Mouse (Mus musculus): ENCODE measurements around the gene Cflar.
"Not testable (repeated sequence)": the region's sequence is repeated elsewhere in the genome, so short reads cannot be mapped to it uniquely, and the experiment has no call there.

Gene Cflar

DNA sequence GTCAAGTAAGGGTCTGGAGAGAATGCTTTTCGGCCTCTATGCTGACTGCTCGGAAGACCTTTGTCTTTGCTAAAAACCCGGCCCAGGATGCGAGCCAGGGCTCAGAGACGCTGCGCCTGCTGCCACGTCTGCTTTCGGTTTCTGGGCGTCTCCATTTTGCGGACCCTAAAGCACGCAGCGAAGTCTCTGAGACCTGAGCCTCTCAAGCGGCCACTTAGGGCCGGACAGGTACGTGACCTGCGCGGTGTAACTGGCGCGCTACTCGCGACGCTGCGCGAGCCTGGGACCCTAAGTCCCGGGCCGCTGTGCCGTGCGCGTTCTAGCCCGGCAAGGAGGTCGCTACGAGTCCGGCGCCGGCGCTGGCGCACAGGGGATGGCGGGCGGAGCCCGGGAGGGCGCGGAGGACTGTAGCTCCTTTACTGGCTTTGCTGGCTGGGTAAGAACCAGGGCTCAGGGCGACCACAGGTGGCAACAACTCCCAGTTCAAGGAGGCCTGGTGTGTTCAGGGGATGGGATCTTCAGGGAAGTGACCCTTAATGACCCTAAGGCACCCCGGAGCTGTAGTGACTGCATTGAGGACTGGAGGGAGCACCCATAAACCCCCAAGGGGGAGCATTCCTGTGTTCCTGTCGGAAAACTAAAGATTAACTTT lies at the start of gene Cflar:
Gene Cflar, plus strand, starts transcription at position 144 of the 652 bp plus-strand sequence.
- DNase-seq (ENCODE audit: low spot score), result peak; percentile 59

- not testable (repeated sequence) for DNase-seq (ENCODE audit: low spot score)
Measured at GRCm38 (mm10) chr1:58662671-58663070, 48.6 kb upstream of the Cflar start.

GRCm38 (mm10) chr1:58663365-58663764 lies 47.9 kb upstream of the Cflar start:
- not testable (repeated sequence) for DNase-seq (ENCODE audit: low spot score)

DNA sequence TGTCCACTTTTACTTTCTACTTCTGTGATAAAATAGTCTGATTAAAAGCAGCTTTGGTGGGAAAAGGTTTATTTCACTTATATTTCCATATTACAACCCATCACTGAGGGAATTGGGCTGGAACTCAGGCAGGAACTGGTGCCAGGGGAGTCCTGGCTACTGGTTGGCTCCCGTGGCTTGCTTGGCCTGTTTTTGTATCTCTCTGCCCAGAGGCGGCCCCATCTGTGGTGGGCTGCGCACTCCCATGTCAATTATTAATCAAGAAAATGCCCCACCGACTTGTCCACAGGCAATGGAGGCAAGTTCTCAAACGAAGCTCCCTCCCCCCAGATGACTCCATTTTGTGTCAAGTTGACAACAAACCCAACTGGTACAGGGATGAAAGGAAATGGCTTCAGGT lies 43.1 kb upstream of the Cflar start:
- no peak for DNase-seq (ENCODE audit: low spot score)

- DNase-seq (ENCODE audit: low spot score), result not testable (repeated sequence)
Measured at GRCm38 (mm10) chr1:58669635-58670034, 41.7 kb upstream of the Cflar start.

GRCm38 (mm10) chr1:58672116-58672515 lies 39.2 kb upstream of the Cflar start:
- no peak for DNase-seq (ENCODE audit: low spot score)

DNA sequence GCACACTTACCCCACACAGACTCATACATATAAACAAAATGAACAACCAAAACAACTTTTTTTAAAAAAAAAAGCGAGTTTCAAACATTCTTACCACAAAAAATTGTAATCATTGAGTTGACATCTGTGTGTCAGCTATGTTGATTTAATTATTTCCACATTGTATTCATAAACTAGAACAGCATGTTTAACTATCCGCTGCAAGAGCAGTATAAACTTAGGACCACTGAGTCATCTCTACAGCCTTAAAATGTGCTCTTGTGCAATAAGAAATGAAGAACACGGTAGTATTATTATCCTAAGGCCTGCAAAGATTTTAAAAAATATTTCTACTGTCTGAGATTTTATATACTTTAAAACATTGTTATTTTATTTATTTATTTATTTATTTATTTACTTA lies 36.3 kb upstream of the Cflar start:
- no peak for DNase-seq (ENCODE audit: low spot score)

DNA sequence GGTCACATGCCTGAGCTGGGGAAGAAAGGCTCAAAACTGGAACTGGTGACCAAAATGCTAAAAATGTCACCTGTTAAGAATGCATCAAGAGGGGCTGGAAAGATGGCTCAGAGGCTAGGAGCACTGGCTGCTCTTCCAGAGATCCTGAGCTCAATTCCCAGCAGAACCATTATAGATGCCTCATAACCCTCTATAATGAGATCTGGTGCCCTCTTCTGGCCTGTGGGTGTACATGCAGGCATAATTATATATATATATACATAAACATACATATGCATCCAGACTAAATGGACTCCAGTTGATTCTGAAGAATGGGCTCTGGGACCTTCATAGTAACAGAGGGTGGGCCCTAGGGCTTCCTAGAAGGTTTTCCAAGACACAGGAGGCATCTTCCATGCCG lies 33.7 kb upstream of the Cflar start:
- no peak for DNase-seq (ENCODE audit: low spot score)

- DNase-seq (ENCODE audit: low spot score), result not testable (repeated sequence)
Measured at GRCm38 (mm10) chr1:58678412-58678811, 32.9 kb upstream of the Cflar start.

GRCm38 (mm10) chr1:58689426-58689825 lies 21.9 kb upstream of the Cflar start:
- no peak for DNase-seq (ENCODE audit: low spot score)

- DNase-seq (ENCODE audit: low spot score), result no peak
Measured at GRCm38 (mm10) chr1:58690006-58690744, 21.1 kb upstream of the Cflar start.

GRCm38 (mm10) chr1:58690834-58691488 lies 20.3 kb upstream of the Cflar start:
- DNase-seq (ENCODE audit: low spot score), result not testable (repeated sequence)

GRCm38 (mm10) chr1:58691718-58692117 lies 19.6 kb upstream of the Cflar start:
- not testable (repeated sequence) for DNase-seq (ENCODE audit: low spot score)

DNA sequence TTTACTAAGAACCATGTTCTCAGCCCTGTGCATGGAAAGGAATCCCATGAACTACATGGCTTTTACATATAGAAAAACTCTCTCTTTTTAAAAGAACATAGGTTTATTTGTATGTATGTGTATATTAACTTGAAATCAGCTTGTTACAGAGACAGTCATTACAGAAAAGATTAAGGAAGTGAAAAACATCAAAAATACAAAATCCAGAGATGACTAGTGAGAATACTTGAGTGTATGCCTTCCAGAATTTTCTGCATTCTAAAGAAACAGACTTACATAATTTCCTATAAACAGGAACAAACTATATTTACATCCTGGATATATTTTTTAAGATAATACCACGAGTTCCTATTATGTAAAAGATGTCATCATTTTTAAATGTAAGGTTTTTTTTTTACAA lies 17.6 kb upstream of the Cflar start:
- no peak for DNase-seq (ENCODE audit: low spot score)

DNA sequence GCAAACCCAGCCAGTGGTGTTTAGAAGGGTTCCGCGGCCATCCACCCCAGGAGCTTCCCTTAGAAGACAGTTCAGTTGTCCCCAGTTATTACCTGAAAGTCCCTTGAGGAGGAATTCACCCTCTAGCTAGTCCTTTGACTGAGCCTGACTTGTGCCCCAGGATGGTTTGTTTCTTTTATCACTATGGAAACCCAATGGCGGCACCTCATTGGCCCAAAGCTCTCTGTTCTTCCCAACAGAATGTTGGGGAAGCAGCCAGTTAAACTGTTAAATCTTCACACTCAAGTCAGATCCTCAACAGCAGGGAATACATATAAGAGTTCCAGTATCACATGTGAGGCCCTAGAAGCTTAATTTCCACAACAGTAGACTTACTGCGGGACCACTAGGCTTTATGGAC lies 15.5 kb upstream of the Cflar start, which contains the start of gene Als2cr12:
Gene Als2cr12, minus strand, starts transcription at position 180 of the 400 bp plus-strand sequence.
- not testable (repeated sequence) for DNase-seq (ENCODE audit: low spot score)

- DNase-seq (ENCODE audit: low spot score), result not testable (repeated sequence)
Measured at GRCm38 (mm10) chr1:58697607-58698006, 13.7 kb upstream of the Cflar start.

- no peak for DNase-seq (ENCODE audit: low spot score)
Measured at GRCm38 (mm10) chr1:58698781-58699180, 12.5 kb upstream of the Cflar start.

DNA sequence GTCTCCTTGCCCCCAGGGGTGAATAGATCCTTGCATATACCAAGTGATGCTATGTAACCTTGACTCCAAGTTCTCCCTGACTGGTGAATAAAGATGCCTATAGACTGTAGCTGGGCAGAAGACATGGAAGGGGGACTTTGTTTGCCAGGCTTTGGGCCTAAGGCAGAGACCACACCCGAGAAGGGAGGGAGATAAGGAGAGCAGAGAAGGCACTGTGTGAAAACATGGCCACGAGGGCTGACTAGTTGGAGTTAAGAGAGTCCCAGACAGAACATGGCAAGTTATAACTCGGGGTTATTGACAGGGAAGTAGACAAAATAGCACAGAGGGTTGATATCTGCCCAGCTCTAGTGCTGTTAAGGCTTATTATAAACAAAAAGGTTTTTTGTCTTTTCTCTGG lies 11.3 kb upstream of the Cflar start:
- no peak for DNase-seq (ENCODE audit: low spot score)

DNA sequence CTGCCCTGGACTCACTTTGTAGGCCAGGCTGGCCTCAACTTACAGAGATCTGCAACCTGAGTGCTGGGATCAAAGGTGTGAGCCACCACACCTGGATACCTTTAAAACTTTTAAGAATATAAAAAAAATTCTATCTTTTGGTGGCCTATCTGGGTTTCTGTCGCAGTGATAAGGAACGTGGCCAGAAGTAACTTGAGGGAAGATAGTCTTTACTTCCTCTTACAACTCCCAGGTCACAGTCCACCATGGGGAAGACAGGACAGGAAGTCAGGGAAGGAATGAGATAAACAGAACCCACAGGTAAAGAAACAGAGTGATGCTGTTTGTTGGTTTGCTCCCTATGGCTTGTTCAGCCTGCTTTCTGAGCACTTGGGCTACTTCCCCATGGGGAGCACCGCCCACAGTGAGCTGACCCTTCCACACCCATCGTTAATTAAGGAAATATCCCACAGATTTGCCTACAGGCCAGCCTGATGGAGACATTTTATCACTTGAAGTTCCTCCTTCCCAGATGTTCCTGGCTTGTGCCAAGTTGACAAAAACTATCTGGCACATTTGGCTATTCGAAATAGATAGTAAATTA lies 10.6 kb upstream of the Cflar start:
- not testable (repeated sequence) for DNase-seq (ENCODE audit: low spot score)

DNA sequence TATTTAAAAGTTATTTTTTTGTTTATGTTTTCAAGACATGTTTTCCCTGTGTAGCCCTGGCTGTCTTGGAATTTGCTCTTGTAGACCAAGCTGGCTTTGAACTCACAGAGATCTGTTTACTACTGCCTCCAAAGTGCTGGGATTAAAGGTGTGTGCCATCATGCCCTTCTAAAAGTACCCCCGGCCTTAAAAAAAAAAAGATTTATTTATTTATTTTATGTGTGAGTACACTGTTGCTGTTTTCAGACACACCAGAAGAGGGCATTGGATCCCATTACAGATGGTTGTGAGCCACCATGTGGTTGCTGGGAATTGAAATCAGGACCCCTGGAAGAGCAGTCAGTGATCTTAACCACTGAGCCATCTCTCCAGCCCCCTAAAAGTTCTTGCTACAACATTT lies 1.3 kb upstream of the Cflar start:
- DNase-seq (ENCODE audit: low spot score), result not testable (repeated sequence)

GRCm38 (mm10) chr1:58710711-58711364 lies 470 bp upstream of the Cflar start:
- DNase-seq (ENCODE audit: low spot score), result no peak

Measured in ovary, postnatal 14 days (tissue).